Mouse (Mus musculus): ENCODE results near the gene Gnai2. TPM values are rescaled to one million over a fixed set of nuclear protein-coding genes. Genes with fewer than 3 reads are reported as not detected.

The Gnai2 gene
- total RNA-seq, 2 experiments from 2014 or later: 248 to 259 TPM

- DNase-seq: no peak
- intact Hi-C loops (cut with DNase I): no loop called here
Measured at GRCm38 (mm10) chr9:107617461-107617860, 17.7 kb downstream of the Gnai2 start.

- DNase-seq: no peak
- intact Hi-C loops (cut with DNase I): no loop called here
Measured at GRCm38 (mm10) chr9:107615035-107615434, 20.1 kb downstream of the Gnai2 start.

GRCm38 (mm10) chr9:107612945-107613569, 22.1 kb downstream of the Gnai2 start:
- DNase-seq: no peak
- intact Hi-C loops (cut with DNase I): loop anchor here (2.0 kb wide), 1 partner anchor 20 kb away; no protein-coding TSS in a partner anchor

GRCm38 (mm10) chr9:107612191-107612944, 22.8 kb downstream of the Gnai2 start:
- intact Hi-C loops (cut with DNase I): loop anchor here (2.0 kb wide), 1 partner anchor 20 kb away; no protein-coding TSS in a partner anchor
- peak; percentile 99 to 100 for DNase-seq

- intact Hi-C loops (cut with DNase I): loop anchor here (2.0 kb wide), 1 partner anchor 21 kb away; no protein-coding TSS in a partner anchor
- peak in 1 of 2 experiments; percentile 58 for DNase-seq
Measured at GRCm38 (mm10) chr9:107611456-107612190, 23.5 kb downstream of the Gnai2 start.

GRCm38 (mm10) chr9:107609433-107609830, 25.7 kb downstream of the Gnai2 start:
- intact Hi-C loops (cut with DNase I): no loop called here
- DNase-seq: no peak

GRCm38 (mm10) chr9:107608741-107609432, 26.3 kb downstream of the Gnai2 start, which contains the start of gene Sema3b:
Gene Sema3b, minus strand, starts transcription at chr9:107609229.
- DNase-seq: no peak
- intact Hi-C loops (cut with DNase I): no loop called here

- DNase-seq: no peak
- intact Hi-C loops (cut with DNase I): no loop called here
Measured at GRCm38 (mm10) chr9:107607653-107608245, 27.4 kb downstream of the Gnai2 start.

- intact Hi-C loops (cut with DNase I): no loop called here
- no peak for DNase-seq
Measured at GRCm38 (mm10) chr9:107607036-107607435, 28.1 kb downstream of the Gnai2 start.

GRCm38 (mm10) chr9:107606591-107606990, 28.6 kb downstream of the Gnai2 start:
- intact Hi-C loops (cut with DNase I): no loop called here
- DNase-seq: no peak

- DNase-seq: no peak
- intact Hi-C loops (cut with DNase I): no loop called here
Measured at GRCm38 (mm10) chr9:107605041-107605661, 30.0 kb downstream of the Gnai2 start.

- DNase-seq: no peak
- intact Hi-C loops (cut with DNase I): loop anchor here (1.0 to 5.0 kb wide), 2 partner anchors 72 to 134 kb away; no protein-coding TSS in a partner anchor
Measured at GRCm38 (mm10) chr9:107603251-107603650, 31.9 kb downstream of the Gnai2 start.

GRCm38 (mm10) chr9:107602068-107602648, 33.0 kb downstream of the Gnai2 start:
- intact Hi-C loops (cut with DNase I): loop anchor here (1.0 to 5.0 kb wide), 2 partner anchors 42 to 135 kb away; no protein-coding TSS in a partner anchor

GRCm38 (mm10) chr9:107601275-107601674, 33.9 kb downstream of the Gnai2 start:
- DNase-seq: no peak
- intact Hi-C loops (cut with DNase I): loop anchor here (5.0 kb wide), 1 partner anchor 136 kb away; no protein-coding TSS in a partner anchor

More at GRCm38 (mm10) chr9:107602068-107602648, 33.0 kb downstream of the Gnai2 start:
- peak; percentile 95 to 98 for DNase-seq

- DNase-seq: no peak
- intact Hi-C loops (cut with DNase I): loop anchor here (5.0 kb wide), 1 partner anchor 137 kb away; no protein-coding TSS in a partner anchor
Measured at GRCm38 (mm10) chr9:107600745-107601144, 34.4 kb downstream of the Gnai2 start.

- intact Hi-C loops (cut with DNase I): loop anchor here (5.0 kb wide), 1 partner anchor 137 kb away; no protein-coding TSS in a partner anchor
- no peak for DNase-seq
Measured at GRCm38 (mm10) chr9:107599842-107600241, 35.3 kb downstream of the Gnai2 start.

- no peak for DNase-seq
- intact Hi-C loops (cut with DNase I): no loop called here
Measured at GRCm38 (mm10) chr9:107599433-107599832, 35.7 kb downstream of the Gnai2 start.

GRCm38 (mm10) chr9:107598385-107598784, 36.8 kb downstream of the Gnai2 start:
- intact Hi-C loops (cut with DNase I): no loop called here
- no peak for DNase-seq

All from heart, postnatal 36 days (tissue).